ENCODE assay signal across 8 mouse cellular contexts in the genomic region with DNA sequence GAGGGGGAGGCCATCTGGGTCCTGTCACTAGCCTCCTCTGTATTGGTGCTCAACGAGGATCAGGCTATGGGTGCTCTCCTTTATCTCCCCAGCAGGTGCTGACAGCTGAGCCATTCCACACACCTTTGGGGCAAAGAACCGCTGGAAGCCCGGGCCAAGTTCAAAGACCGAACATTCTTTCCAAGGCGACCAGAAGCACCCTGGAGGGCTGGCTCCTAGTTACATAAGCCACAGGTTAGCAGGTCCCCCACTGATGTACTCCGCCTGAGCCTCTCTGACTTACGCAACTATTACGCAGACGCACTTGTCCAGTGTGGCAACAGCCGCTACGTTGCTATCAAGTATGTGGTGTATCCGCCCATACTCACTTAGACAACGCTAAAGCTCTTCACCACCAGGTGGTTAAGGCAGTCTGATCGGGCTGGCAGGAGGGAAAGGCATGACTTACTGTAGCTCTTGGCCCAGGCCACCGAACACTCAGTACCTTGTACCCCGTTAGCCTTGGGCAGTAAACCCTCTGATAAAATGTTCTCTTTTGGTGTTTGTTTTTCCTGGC.
DNase-seq lines count a peak whose midpoint lies in the region; ATAC-seq lines count a peak whose summit lies in the region.

No protein-coding gene starts in this region.

- 0 out of 2 replicates have a peak, but pooled peaks have one; percentile 30 for ATAC-seq in megakaryocyte-erythroid progenitor cell, adult 5-6 weeks (replicated peaks; ENCODE audit: low FRiP score, low TSS enrichment, poor library complexity, severe bottlenecking)

- DNase-seq in cerebellum, adult 11-12 months, result peak; percentile 19
- no peak for DNase-seq in cerebellum, adult 11 months
- DNase-seq in heart, adult 9 months (ENCODE audit: low spot score in 2 of 2), result peak; percentile 86 to 87
- peak; percentile 36 for DNase-seq in kidney, postnatal 10 days
- no peak for DNase-seq in frontal cortex, postnatal 36 days (ENCODE audit: low spot score in 2 of 2)
- no peak for DNase-seq in left cerebral cortex, adult 11 months (ENCODE audit: low spot score)
- DNase-seq in cerebellum, postnatal 10 days, result no peak

Comparison
In these comparisons a context has a peak if more than half of its experiments do, and no peak if none do; other contexts are left out.
1. DNase-seq: peak in cerebellum, adult 11-12 months (single experiment), heart, adult 9 months (2 of 2) and kidney, postnatal 10 days (single experiment); none in cerebellum, adult 11 months (single experiment), frontal cortex, postnatal 36 days (0 of 2), left cerebral cortex, adult 11 months (single experiment) and cerebellum, postnatal 10 days (0 of 2).